Mouse (Mus musculus): ENCODE data around the gene Slc8b1.
"Not testable (repeated sequence)": the region's sequence is repeated elsewhere in the genome, so short reads cannot be mapped to it uniquely, and the experiment has no call there.

Gene Slc8b1

DNA sequence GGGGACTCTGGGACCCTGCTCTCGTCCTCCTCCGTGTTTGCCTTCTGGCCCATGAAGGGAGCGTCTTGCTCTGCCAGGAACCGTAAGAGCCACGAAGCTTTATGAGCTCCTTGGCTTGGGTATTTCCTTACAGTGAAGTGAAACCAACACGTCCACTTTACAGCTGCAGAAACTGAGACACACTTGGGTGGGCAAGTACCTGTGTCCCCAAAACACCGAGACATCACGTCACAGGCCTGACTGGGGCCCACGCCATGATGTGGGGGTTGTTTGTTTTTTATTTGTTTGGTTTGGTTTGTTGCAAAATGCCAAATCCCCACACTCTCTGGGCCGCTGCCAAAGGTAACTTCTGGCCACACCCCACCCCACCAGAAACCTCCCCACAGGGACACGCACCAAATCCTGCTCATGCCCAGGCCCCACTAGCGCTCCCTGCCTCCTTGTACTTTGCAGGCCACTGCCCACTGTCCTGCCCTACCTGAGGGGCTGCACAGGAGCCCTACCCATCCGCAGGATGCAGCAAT, 15.2 kb upstream of the Slc8b1 start:
- in situ Hi-C loops (cut with MseI, MboI) = no loop called here

GRCm38 (mm10) chr5:120497071-120497470, 13.9 kb upstream of the Slc8b1 start:
- in situ Hi-C loops (cut with MseI, MboI) = no loop called here

- in situ Hi-C loops (cut with MseI, MboI) = no loop called here
These were observed 11.8 kb upstream of the Slc8b1 start for GRCm38 (mm10) chr5:120499202-120499601.

GRCm38 (mm10) chr5:120500609-120501008, 10.4 kb upstream of the Slc8b1 start:
- in situ Hi-C loops (cut with MseI, MboI) = not testable (repeated sequence)

GRCm38 (mm10) chr5:120502147-120502621, 8.8 kb upstream of the Slc8b1 start:
- in situ Hi-C loops (cut with MseI, MboI) = no loop called here

- in situ Hi-C loops (cut with MseI, MboI) = no loop called here
These were observed 8.3 kb upstream of the Slc8b1 start for GRCm38 (mm10) chr5:120502675-120503143.

GRCm38 (mm10) chr5:120503144-120503795, 7.7 kb upstream of the Slc8b1 start, which contains the start of gene Plbd2:
TSS of gene Plbd2 (minus strand) at chr5:120503625.
- in situ Hi-C loops (cut with MseI, MboI) = no loop called here

GRCm38 (mm10) chr5:120505368-120505767, 5.6 kb upstream of the Slc8b1 start:
- in situ Hi-C loops (cut with MseI, MboI) = loop anchor here in 1 of 2 experiments (5.0 kb wide), 1 partner anchor 92 kb away; no protein-coding TSS in a partner anchor

DNA sequence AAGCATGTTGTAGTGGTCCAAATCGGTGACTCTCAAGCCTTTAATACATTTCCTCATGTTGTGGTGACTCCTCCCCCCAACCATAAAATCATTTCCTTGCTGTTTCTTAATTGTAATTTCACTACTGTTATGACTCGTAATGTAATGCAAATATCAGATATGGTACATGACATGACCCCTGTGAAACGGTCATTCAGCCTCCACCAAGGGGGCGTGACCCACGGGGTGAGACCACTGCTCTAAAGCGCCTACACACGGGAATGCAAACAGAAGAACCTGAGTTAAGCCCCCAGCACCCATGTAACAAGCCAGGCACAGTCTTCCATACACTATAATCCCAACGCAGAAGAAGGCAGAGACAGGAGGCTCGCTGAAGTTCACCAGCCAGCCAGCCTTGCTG, 5.2 kb upstream of the Slc8b1 start:
- in situ Hi-C loops (cut with MseI, MboI) = loop anchor here in 1 of 2 experiments (5.0 kb wide), 1 partner anchor 92 kb away; no protein-coding TSS in a partner anchor

- in situ Hi-C loops (cut with MseI, MboI) = loop anchor here in 1 of 2 experiments (5.0 kb wide), 1 partner anchor 91 kb away; no protein-coding TSS in a partner anchor
These were observed 4.5 kb upstream of the Slc8b1 start for GRCm38 (mm10) chr5:120506490-120506889.

GRCm38 (mm10) chr5:120507311-120507710, 3.7 kb upstream of the Slc8b1 start:
- in situ Hi-C loops (cut with MseI, MboI) = loop anchor here in 1 of 2 experiments (5.0 kb wide), 1 partner anchor 90 kb away; no protein-coding TSS in a partner anchor

GRCm38 (mm10) chr5:120511643-120512220, 764 bp downstream of the Slc8b1 start:
- in situ Hi-C loops (cut with MseI, MboI) = loop anchor here in 1 of 2 experiments (5.0 kb wide), 1 partner anchor 96 kb away; no protein-coding TSS in a partner anchor

DNA sequence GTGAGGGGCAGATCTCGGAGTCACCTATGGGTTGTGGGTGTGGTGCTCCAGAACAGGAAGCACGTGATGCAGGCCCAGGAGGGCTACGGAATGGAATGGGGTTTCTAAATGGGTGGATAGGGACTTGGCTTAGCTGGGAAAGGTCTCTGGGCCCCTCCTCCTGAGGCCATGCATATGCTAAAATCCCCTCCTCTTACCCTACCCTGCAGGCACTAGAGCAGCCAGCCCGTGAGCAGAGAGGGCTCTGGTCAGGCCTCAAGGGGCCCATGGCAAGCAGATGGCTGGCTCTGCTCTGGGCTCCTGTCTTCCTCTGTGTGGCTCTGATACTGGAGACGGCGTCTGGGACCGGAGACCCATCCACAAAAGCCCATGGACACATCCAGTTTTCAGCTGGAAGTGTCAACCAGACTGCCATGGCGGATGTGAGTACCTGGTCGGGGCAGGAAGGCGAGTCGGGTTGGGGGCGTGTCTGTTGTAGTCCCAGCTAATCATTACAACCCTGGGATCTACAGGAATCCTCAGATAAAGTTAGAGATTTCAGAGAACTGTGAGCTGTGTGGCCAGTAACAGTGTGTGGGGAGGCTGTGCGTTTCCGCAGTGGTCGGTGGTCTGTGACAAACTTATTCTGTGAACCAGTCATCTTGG, 2.1 kb downstream of the Slc8b1 start:
- in situ Hi-C loops (cut with MseI, MboI) = loop anchor here in 1 of 2 experiments (5.0 kb wide), 1 partner anchor 94 kb away; no protein-coding TSS in a partner anchor

DNA sequence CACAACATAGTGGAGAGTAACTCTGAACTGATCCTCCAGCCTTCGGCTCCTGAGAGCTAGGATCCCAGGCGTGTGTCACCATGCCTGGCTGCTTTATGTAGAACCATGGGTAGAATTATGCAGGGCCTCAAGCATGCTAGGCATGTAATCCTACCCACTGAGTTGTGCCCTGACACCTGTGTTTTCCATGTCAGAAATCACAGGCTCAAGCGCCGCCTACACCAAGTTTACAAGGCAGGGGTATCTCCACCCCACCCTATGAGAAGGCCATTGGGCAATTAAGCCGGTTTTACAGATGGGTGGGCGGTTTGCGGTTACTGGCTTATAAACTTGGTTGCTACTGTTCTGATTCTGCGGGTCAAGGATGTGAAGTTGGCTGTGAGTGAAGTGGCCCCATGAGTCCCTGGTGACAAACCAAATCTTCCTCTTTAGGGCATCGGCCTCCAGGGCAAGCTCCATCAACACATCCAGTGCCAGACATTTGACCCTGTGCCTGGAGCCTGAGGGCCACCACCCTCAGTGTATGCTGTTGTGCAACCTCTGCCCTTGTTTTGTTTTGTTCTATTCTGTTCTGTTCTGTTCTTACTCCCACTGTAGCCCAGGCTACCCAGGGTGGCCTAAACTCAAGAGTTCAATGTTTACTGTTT, 3.2 kb downstream of the Slc8b1 start:
- in situ Hi-C loops (cut with MseI, MboI) = loop anchor here in 1 of 2 experiments (5.0 kb wide), 1 partner anchor 93 kb away; no protein-coding TSS in a partner anchor

GRCm38 (mm10) chr5:120514754-120515153, 3.8 kb downstream of the Slc8b1 start:
- in situ Hi-C loops (cut with MseI, MboI) = loop anchor here in 1 of 2 experiments (5.0 kb wide), 1 partner anchor 93 kb away; no protein-coding TSS in a partner anchor

GRCm38 (mm10) chr5:120515451-120515850, 4.5 kb downstream of the Slc8b1 start:
- in situ Hi-C loops (cut with MseI, MboI) = no loop called here

GRCm38 (mm10) chr5:120516221-120516984, 5.4 kb downstream of the Slc8b1 start:
- in situ Hi-C loops (cut with MseI, MboI) = no loop called here

DNA sequence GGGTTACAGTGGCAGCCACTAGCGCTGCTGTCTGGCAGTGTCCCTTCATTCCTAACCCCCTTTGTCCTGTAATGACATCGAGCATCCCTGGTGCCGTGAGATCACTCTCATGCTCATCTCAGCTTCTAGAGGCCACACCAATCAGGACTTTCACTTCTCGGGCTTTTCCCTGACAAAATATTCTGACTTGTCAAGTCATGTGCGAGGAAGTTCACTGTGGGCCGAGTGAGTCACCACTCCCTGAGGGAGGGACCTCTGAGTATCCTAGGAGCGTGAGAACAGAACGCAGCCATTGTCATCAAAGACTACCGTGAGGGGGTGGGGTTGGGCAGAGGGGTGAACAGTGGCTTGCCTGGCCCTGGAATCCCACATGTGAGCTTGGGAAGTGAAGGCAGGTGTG, 6.6 kb downstream of the Slc8b1 start:
- in situ Hi-C loops (cut with MseI, MboI) = no loop called here

DNA sequence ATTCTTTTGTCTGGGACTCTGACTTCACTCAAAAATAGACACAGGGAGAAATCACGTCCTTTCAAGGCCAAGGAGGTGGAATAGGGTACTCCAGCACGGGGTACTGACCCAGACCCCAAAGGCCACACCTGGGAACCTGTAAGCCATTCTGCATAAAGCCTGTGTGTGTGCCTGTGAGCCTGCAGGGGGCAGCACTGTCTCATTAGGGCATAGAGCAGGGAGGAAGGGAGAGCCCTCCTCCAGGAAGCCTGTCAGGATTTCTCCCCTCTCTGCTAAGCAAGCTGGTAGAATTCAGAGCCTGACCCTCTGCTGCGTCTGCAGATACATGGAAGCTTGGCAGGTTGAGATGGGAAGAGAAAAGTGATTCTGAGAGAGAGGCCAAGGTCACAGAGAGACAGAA, 11.7 kb downstream of the Slc8b1 start:
- in situ Hi-C loops (cut with MseI, MboI) = no loop called here

DNA sequence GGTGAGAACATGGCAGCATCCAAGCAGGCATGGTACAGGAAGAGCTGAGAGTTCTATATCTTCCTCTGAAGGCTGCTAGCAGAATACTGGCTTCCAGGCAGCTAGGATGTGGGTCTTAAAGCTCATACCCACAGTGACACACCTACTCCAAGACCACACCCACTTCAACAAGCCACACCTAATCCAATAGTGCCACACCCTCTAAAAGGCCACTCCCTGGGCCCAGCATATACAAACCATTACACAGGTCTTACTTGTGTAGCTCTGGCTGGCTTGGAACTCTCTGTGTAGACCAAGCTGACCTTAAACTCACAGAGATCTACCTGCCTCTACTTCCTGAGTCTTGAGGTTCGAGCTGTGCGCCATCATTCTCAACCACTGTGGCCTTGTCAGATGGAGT, 13.8 kb downstream of the Slc8b1 start:
- in situ Hi-C loops (cut with MseI, MboI) = no loop called here

All from mouse trophoblast stem cell (cell line).